Mouse (Mus musculus): ENCODE data around the gene Lsg1. TPM values are rescaled to one million over a fixed set of nuclear protein-coding genes. Genes with fewer than 3 reads are reported as not detected.

Lsg1 gene
- polyA plus RNA-seq, 1 experiment from 2014 or later: 44.9 TPM

DNA sequence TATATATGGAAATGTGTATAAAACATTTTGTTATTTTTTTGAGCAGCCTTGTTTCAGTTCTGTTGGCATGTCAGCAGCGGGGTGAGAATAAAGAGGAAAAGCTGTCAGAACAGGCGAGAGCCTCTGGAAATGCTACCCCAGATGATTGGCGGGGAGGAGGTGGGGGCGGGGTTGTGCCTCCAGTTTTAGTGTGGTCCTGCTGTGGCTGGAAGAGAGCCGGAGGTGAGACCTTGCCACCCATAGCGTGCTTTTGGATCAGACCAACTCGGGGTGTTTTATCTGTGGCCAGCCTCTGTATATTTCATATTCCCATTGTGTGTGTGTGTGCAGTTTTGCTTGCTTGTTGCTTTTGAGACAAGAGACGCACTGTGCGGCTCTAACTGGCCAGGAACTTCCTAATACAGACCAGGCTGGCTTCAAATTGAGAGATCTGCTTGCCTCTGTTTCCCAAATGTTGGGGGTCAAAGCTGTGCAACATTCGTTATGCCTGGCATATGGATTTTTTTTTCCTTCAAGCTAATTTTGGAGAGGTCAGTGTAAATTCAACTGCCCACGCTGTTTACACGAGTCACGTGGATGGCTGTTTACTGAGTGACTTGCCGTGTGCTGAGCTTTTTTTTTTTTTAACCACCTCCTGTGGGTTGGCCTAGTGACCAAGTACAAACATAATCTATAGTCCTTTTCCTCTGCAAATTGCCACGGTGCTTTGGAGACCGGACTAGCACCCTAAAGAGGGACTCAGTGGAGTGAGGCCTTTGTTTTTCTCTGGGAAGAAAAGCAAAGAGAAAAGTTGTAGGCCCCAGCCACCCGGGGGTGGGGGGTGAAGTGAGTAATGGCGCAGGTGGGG lies 15.5 kb upstream of the Lsg1 start:
- 34% methylated on average over 18 of the region's 18 CpGs for WGBS
- peaks cover 8% of the 10 kb centered on the region for H3K27me3 ChIP-seq (replicated peaks; ENCODE audit: control insufficient read depth, insufficient read depth, low read length)
- H3K9ac ChIP-seq (ENCODE audit: low read depth, low read length): peak overlapping the region; percentile 22; the same call in 1 of the 2 replicates
- no peak for ATAC-seq
- H3K9me3 ChIP-seq (ENCODE audit: control insufficient read depth, low read length): no peaks in the 10 kb centered on the region
- H3K27ac ChIP-seq (ENCODE audit: low read depth, low read length): no peak overlapping the region; the same call in 1 of the 2 replicates
- no peak overlapping the region; the same call in 1 of the 2 replicates for H3K4me3 ChIP-seq (ENCODE audit: low read length)
- H3K36me3 ChIP-seq (ENCODE audit: control insufficient read depth, insufficient read depth, low read length): no peaks in the 10 kb centered on the region
- H3K4me2 ChIP-seq (ENCODE audit: low read length): peak overlapping the region; percentile 41
- H3K4me1 ChIP-seq (ENCODE audit: control insufficient read depth, insufficient read depth, low read depth, low read length): peaks cover 30% of the 10 kb centered on the region

DNA sequence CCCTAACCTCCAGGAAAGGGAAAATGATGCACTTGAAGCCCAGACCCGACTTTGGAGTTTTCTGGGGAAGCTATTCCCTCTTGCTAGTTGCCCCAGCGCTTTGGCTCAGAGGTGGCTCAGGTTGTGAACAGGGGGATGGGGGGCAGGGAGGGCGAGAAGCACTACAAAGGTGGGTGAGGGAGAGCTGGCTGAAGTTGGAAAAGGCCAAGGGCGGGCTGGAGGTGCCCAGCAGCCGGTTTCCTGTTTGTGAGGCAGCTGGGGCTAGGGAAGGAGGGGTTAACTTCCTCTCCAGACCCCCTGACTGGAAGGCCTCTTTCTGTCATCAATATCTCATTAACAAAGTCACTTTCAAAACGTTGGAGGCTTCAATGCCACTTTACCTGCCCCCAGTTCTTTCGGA lies 14.6 kb upstream of the Lsg1 start:
- no peak for ATAC-seq
- H3K36me3 ChIP-seq (ENCODE audit: control insufficient read depth, insufficient read depth, low read length): no peaks in the 10 kb centered on the region
- peak overlapping the region; percentile 97 for H3K4me2 ChIP-seq (ENCODE audit: low read length)
- H3K4me3 ChIP-seq (ENCODE audit: low read length): peak overlapping the region; percentile 76
- H3K27ac ChIP-seq (ENCODE audit: low read depth, low read length): no peak overlapping the region
- peaks cover 8% of the 10 kb centered on the region for H3K27me3 ChIP-seq (replicated peaks; ENCODE audit: control insufficient read depth, insufficient read depth, low read length)
- no peaks in the 10 kb centered on the region for H3K9me3 ChIP-seq (ENCODE audit: control insufficient read depth, low read length)
- WGBS: 30% methylated on average over 7 of the region's 7 CpGs
- peaks cover 34% of the 10 kb centered on the region for H3K4me1 ChIP-seq (ENCODE audit: control insufficient read depth, insufficient read depth, low read depth, low read length)
- H3K9ac ChIP-seq (ENCODE audit: low read depth, low read length): peak overlapping the region; percentile 41; the same call in 1 of the 2 replicates

- H3K4me3 ChIP-seq (ENCODE audit: low read length): peak overlapping the region; percentile 76
- H3K27ac ChIP-seq (ENCODE audit: low read depth, low read length): peak overlapping the region; percentile 39; the same call in 1 of the 2 replicates
- peak overlapping the region; percentile 97 for H3K4me2 ChIP-seq (ENCODE audit: low read length)
- no peaks in the 10 kb centered on the region for H3K9me3 ChIP-seq (ENCODE audit: control insufficient read depth, low read length)
- no peaks in the 10 kb centered on the region for H3K36me3 ChIP-seq (ENCODE audit: control insufficient read depth, insufficient read depth, low read length)
- H3K4me1 ChIP-seq (ENCODE audit: control insufficient read depth, insufficient read depth, low read depth, low read length): peaks cover 38% of the 10 kb centered on the region
- ATAC-seq: peak; percentile 7; the same call in 1 of the 2 replicates
- H3K9ac ChIP-seq (ENCODE audit: low read depth, low read length): peak overlapping the region; percentile 82
- WGBS: 7% methylated on average over 42 of the region's 42 CpGs
- H3K27me3 ChIP-seq (replicated peaks; ENCODE audit: control insufficient read depth, insufficient read depth, low read length): peaks cover 8% of the 10 kb centered on the region
Measured at GRCm38 (mm10) chr16:30601046-30601832, 13.8 kb upstream of the Lsg1 start.

- Histone ChIP-seq H3K9me3 (ENCODE audit: control insufficient read depth, low read length) (no peaks in the 10 kb centered on the region), H3K36me3 (ENCODE audit: control insufficient read depth, insufficient read depth, low read length) (no peaks in the 10 kb centered on the region), H3K4me3 (ENCODE audit: low read length) (peak overlapping the region; percentile 76), H3K27me3 (replicated peaks; ENCODE audit: control insufficient read depth, insufficient read depth, low read length) (peaks cover 8% of the 10 kb centered on the region), H3K4me2 (ENCODE audit: low read length) (peak overlapping the region; percentile 97), H3K9ac (ENCODE audit: low read depth, low read length) (peak overlapping the region; percentile 82), H3K27ac (ENCODE audit: low read depth, low read length) (peak overlapping the region; percentile 54), H3K4me1 (ENCODE audit: control insufficient read depth, insufficient read depth, low read depth, low read length) (peaks cover 38% of the 10 kb centered on the region)
- 0 out of 2 replicates have a peak, but pooled peaks have one; percentile 19 for ATAC-seq
- 1% methylated on average over 53 of the region's 53 CpGs for WGBS
Measured at GRCm38 (mm10) chr16:30600431-30601045, 13.1 kb upstream of the Lsg1 start.

GRCm38 (mm10) chr16:30599491-30600268 lies 12.3 kb upstream of the Lsg1 start, which contains the start of gene Fam43a:
TSS of gene Fam43a (plus strand) at chr16:30599723.
- Histone ChIP-seq H3K9me3 (ENCODE audit: control insufficient read depth, low read length) (no peaks in the 10 kb centered on the region), H3K9ac (ENCODE audit: low read depth, low read length) (peak within 1 kb of the TSS; percentile 82), H3K4me2 (ENCODE audit: low read length) (peak within 1 kb of the TSS; percentile 97), H3K4me3 (ENCODE audit: low read length) (peak within 1 kb of the TSS; percentile 76), H3K27me3 (replicated peaks; ENCODE audit: control insufficient read depth, insufficient read depth, low read length) (peaks cover 8% of the 10 kb centered on the region), H3K4me1 (ENCODE audit: control insufficient read depth, insufficient read depth, low read depth, low read length) (peaks cover 38% of the 10 kb centered on the region), H3K36me3 (ENCODE audit: control insufficient read depth, insufficient read depth, low read length) (no peaks in the 10 kb centered on the region), H3K27ac (ENCODE audit: low read depth, low read length) (peak within 1 kb of the TSS; percentile 81)
- ATAC-seq: peak; percentile 82
- under 1% methylated on average over 42 of the region's 63 CpGs for WGBS

- peak; percentile 63 for ATAC-seq
- H3K27me3 ChIP-seq (replicated peaks; ENCODE audit: control insufficient read depth, insufficient read depth, low read length): peaks cover 8% of the 10 kb centered on the region
- peak overlapping the region; percentile 25 for H3K4me3 ChIP-seq (ENCODE audit: low read length)
- H3K9me3 ChIP-seq (ENCODE audit: control insufficient read depth, low read length): no peaks in the 10 kb centered on the region
- H3K27ac ChIP-seq (ENCODE audit: low read depth, low read length): no peak overlapping the region
- H3K36me3 ChIP-seq (ENCODE audit: control insufficient read depth, insufficient read depth, low read length): no peaks in the 10 kb centered on the region
- peaks cover 34% of the 10 kb centered on the region for H3K4me1 ChIP-seq (ENCODE audit: control insufficient read depth, insufficient read depth, low read depth, low read length)
- peak overlapping the region; percentile 61 for H3K4me2 ChIP-seq (ENCODE audit: low read length)
- peak overlapping the region; percentile 42 for H3K9ac ChIP-seq (ENCODE audit: low read depth, low read length)
- WGBS: 10% methylated on average over 16 of the region's 16 CpGs
Measured at GRCm38 (mm10) chr16:30596959-30597681, 9.7 kb upstream of the Lsg1 start.

DNA sequence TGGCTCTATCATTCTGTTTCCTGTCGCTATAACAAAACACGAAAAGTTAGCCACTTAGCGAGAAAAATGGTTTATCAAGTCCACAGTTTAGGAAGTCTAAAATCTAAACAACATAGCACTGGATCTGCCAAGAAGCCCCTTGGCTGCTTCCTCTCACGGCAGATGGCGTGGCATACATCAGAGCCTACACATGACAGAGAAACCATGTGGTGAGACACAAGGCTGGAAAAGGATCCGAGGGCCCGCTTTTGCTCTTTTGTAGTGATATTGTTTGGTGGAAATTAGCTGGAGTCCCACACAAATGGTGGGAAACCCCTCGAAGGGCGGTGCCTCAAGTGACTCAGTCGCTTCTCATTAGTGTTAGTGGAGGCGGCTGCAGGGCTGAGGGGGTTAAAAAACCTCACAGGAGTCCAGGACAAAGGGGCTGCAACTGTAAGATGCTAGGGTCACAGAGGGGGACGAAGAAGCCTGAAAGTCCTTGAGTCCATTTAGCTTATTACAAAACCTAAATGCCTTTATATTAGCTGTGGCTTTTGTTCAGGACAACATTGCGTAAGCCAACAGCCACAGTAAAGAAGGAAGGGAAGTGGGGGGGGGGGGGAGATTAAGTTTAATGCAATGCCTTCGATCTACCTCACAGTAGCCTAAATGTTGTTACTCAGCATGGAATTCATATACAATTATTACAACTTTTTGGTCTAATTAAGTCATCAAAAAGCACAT lies 8.6 kb upstream of the Lsg1 start:
- no peaks in the 10 kb centered on the region for H3K36me3 ChIP-seq (ENCODE audit: control insufficient read depth, insufficient read depth, low read length)
- H3K4me3 ChIP-seq (ENCODE audit: low read length): no peak overlapping the region
- H3K9me3 ChIP-seq (ENCODE audit: control insufficient read depth, low read length): no peaks in the 10 kb centered on the region
- no peak overlapping the region for H3K9ac ChIP-seq (ENCODE audit: low read depth, low read length)
- H3K4me1 ChIP-seq (ENCODE audit: control insufficient read depth, insufficient read depth, low read depth, low read length): peaks cover 24% of the 10 kb centered on the region
- 50% methylated on average over 14 of the region's 14 CpGs for WGBS
- no peak overlapping the region for H3K27ac ChIP-seq (ENCODE audit: low read depth, low read length)
- no peak for ATAC-seq
- no peaks in the 10 kb centered on the region for H3K27me3 ChIP-seq (replicated peaks; ENCODE audit: control insufficient read depth, insufficient read depth, low read length)
- H3K4me2 ChIP-seq (ENCODE audit: low read length): no peak overlapping the region
